Mouse (Mus musculus): ENCODE data around the gene Syngr2. TPM values are rescaled to one million over a fixed set of nuclear protein-coding genes. Genes with fewer than 3 reads are reported as not detected.

The Syngr2 gene
- polyA plus RNA-seq, 1 experiment from 2014 or later: 29.6 TPM

DNA sequence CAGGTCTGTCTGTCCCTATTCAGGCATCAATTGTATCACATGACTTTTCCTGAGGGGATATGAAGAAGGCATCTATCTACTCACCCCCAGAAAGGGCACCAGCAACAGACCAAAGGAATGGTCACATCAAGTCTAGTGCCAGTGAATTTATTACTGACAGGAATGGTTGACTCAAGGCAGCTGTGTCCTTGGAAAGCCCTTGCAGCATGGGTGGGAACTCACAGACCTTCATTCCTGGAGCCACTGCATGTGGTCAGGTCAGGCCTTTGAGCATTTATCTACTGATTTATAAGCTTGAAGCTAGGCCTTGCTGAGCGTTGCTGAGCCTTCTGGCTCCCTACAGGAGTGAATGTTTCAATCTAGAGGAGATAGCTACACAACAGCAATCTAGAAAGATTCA is 31.4 kb downstream of the Syngr2 start:
- Histone ChIP-seq H3K27me3 (no peaks in the 10 kb centered on the region), H3K4me2 (replicated peaks) (no peak overlapping the region), H3K36me3 (no peaks in the 10 kb centered on the region), H3K9me3 (no peaks in the 10 kb centered on the region), H3K9ac (no peak overlapping the region), H3K4me3 (no peak overlapping the region), H3K27ac (no peak overlapping the region), H3K4me1 (0 out of 2 replicates have a peak, but pooled peaks cover 7% of the 10 kb centered on the region)
- no peak for ATAC-seq (ENCODE audit: insufficient number of reproducible peaks, insufficient read depth, low FRiP score, low TSS enrichment)
- 56% methylated on average over 1 of the region's 1 CpGs for WGBS

DNA sequence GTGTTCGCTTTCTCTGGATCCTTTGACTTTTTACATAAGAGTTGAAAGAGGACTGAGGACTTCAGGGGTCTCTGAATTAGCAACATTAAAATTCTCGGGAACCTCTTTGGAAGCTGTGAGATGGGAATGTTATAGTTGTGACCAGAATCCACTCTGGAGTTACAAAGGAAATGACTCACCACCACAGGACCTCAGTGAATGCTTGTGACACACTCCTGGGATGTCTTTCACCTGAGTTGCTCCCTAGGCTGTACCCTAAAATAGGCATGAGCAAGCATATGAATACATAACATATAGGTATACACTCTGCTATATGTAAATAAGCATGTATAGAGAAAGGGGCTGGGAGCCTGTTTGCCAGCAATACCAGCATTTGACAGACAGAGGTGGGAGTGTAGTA is 34.0 kb downstream of the Syngr2 start:
- H3K27me3 ChIP-seq: no peaks in the 10 kb centered on the region
- no peaks in the 10 kb centered on the region for H3K9me3 ChIP-seq
- H3K9ac ChIP-seq: no peak overlapping the region
- H3K4me2 ChIP-seq (replicated peaks): no peak overlapping the region
- peaks cover 11% of the 10 kb centered on the region for H3K4me1 ChIP-seq
- no peak overlapping the region for H3K4me3 ChIP-seq
- WGBS: 87% methylated on average over 2 of the region's 2 CpGs
- no peak overlapping the region for H3K27ac ChIP-seq
- H3K36me3 ChIP-seq: no peaks in the 10 kb centered on the region
- no peak for ATAC-seq (ENCODE audit: insufficient number of reproducible peaks, insufficient read depth, low FRiP score, low TSS enrichment)

DNA sequence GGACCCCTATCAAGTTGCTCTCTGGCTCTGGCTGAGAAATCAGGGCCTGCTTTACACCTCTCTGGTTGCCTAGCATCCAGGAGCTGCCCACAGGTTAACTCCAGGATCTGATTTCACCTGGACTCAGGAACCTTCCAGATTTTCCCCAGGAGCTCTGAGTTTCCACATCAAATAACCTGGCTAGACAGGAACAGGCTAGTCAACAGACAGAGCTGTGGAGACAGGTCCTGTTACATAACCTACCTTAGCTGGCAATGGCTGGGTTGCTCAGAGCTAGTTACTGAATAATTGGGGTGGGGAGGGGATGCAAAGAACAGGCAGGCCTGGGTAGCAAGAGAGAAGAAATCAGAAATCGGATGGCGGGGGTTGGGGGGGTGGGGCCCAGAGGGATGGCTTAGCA is 35.5 kb downstream of the Syngr2 start:
- no peak overlapping the region for H3K9ac ChIP-seq
- H3K4me2 ChIP-seq (replicated peaks): no peak overlapping the region
- H3K36me3 ChIP-seq: no peaks in the 10 kb centered on the region
- no peak for ATAC-seq (ENCODE audit: insufficient number of reproducible peaks, insufficient read depth, low FRiP score, low TSS enrichment)
- no peaks in the 10 kb centered on the region for H3K9me3 ChIP-seq
- peaks cover 17% of the 10 kb centered on the region for H3K4me1 ChIP-seq
- H3K27me3 ChIP-seq: no peaks in the 10 kb centered on the region
- WGBS: 86% methylated on average over 2 of the region's 2 CpGs
- peak overlapping the region; percentile 9; the same call in 1 of the 2 replicates for H3K27ac ChIP-seq
- H3K4me3 ChIP-seq: no peak overlapping the region

DNA sequence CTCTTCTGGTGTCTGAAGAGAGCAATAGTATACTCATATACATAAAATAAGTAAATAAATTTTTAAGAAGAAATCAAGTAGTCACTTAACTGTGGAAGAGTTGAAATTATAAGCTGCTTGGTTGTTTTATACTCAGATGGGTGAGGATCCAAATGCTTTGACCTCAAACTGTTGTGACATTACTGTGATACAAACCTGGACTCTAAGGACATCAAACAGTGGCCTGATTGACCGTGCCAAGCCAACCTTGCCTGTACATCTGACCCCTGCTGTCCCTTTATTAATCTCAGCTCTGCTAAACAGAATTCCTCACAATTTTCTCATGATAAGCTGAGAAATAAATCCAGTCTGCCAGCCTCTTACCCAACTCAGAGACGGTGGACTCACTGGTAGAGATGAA is 36.2 kb downstream of the Syngr2 start:
- Histone ChIP-seq H3K9ac (no peak overlapping the region), H3K27me3 (no peaks in the 10 kb centered on the region), H3K36me3 (no peaks in the 10 kb centered on the region), H3K4me3 (no peak overlapping the region), H3K9me3 (no peaks in the 10 kb centered on the region), H3K27ac (no peak overlapping the region), H3K4me1 (peaks cover 23% of the 10 kb centered on the region), H3K4me2 (replicated peaks) (no peak overlapping the region)
- WGBS: 85% methylated on average over 2 of the region's 2 CpGs
- no peak for ATAC-seq (ENCODE audit: insufficient number of reproducible peaks, insufficient read depth, low FRiP score, low TSS enrichment)

DNA sequence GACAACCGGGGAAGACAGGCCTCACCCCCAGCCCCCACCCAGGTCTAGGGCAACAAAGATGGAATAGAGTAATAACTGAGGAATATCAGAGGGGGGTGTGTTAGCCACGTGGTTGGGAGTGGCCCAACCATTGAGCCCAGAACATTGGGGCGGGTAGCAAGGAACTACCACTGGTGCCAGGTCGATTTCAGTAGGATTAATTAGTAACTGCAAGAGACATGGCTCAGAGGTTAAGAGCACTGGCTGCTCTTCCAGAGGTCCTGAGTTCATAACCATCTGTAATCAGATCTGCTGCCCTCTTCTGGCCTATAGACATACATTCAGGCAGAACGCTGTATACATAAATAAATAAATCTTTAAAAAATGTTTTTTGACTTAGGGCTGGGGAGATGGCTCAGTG is 37.2 kb downstream of the Syngr2 start:
- Histone ChIP-seq H3K4me3 (no peak overlapping the region), H3K4me2 (replicated peaks) (no peak overlapping the region), H3K27me3 (no peaks in the 10 kb centered on the region), H3K27ac (no peak overlapping the region), H3K9ac (no peak overlapping the region), H3K4me1 (peaks cover 27% of the 10 kb centered on the region), H3K9me3 (no peaks in the 10 kb centered on the region), H3K36me3 (peaks cover 5% of the 10 kb centered on the region; the same call in 1 of the 2 replicates)
- 54% methylated on average over 5 of the region's 5 CpGs for WGBS
- ATAC-seq (ENCODE audit: insufficient number of reproducible peaks, insufficient read depth, low FRiP score, low TSS enrichment): no peak

DNA sequence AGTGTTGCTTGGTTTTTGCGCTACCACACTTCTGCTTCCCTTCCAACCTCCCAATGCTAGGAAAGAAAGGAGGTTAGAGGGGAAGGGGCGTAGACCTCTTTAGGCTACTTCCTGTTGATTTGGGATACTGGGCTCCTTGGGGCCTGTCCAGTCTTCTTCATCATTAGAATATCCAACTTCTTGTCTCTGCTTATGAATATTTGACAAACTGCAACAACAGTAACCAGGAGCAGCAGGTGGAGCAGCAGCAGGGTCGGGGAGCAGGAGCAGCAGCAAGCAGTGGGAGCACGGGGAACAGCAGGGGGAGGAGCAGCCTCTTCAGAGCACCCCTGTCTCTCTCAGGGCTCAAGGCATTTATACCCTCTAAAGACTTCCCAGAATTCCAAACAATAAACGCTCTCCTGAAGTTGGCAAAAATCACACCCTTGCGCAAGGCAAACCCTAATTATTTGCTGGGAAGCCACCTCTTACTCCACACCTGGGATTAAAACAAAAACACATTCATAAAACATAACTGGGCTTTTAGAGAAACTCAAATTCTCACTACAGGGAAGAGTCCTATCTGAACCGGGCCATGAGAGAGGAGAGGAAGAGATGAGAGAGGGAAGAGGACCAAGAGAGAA is 38.2 kb downstream of the Syngr2 start:
- peak overlapping the region; percentile 78 for H3K4me2 ChIP-seq (replicated peaks)
- no peaks in the 10 kb centered on the region for H3K27me3 ChIP-seq
- no peak for ATAC-seq (ENCODE audit: insufficient number of reproducible peaks, insufficient read depth, low FRiP score, low TSS enrichment)
- H3K36me3 ChIP-seq: peaks cover 7% of the 10 kb centered on the region
- WGBS: 79% methylated on average over 7 of the region's 7 CpGs
- peaks cover 27% of the 10 kb centered on the region for H3K4me1 ChIP-seq
- H3K4me3 ChIP-seq: peak overlapping the region; percentile 74
- H3K9me3 ChIP-seq: no peaks in the 10 kb centered on the region
- peak overlapping the region; percentile 94 for H3K27ac ChIP-seq
- peak overlapping the region; percentile 75 for H3K9ac ChIP-seq

DNA sequence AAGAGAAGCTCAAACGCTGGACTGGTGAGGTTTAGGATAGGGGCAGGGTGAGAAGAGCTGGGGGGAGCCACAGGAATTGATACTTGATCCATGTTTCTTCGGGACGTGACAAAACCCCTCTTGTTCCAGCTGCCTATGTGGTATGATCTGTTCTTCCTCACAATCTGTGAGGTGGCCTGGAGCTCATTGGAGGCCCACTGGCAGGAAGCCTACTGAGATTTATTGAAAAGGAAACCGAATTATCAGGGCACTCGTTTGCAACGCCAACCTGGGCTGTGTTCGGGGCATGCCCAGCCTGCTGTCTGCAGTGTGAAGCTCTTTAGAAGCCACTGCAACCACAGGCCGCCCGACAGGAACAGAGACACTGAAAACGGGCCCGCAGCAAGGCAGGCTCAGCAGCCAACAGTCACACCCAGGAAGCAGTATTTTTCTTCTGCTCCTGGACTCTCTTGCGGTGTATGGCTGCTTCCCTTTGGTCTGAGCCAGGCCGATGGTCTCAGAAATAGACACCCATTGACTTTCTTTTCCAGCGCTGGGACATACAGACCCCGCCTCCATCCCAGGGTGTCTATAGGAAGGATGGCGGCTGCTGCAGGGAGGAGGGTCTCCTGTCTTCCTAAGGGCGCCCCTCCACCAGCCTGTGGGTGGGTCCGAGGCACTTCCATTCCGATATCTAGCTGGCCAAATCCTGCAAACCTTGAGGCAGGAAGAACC is 39.0 kb downstream of the Syngr2 start:
- 5% methylated on average over 19 of the region's 19 CpGs for WGBS
- Histone ChIP-seq H3K9ac (peak overlapping the region; percentile 75), H3K4me3 (peak overlapping the region; percentile 74), H3K27me3 (no peaks in the 10 kb centered on the region), H3K36me3 (peaks cover 14% of the 10 kb centered on the region), H3K27ac (peak overlapping the region; percentile 94), H3K4me2 (replicated peaks) (peak overlapping the region; percentile 78), H3K4me1 (peaks cover 27% of the 10 kb centered on the region), H3K9me3 (no peaks in the 10 kb centered on the region)
- ATAC-seq (ENCODE audit: insufficient number of reproducible peaks, insufficient read depth, low FRiP score, low TSS enrichment): peak; percentile 82

DNA sequence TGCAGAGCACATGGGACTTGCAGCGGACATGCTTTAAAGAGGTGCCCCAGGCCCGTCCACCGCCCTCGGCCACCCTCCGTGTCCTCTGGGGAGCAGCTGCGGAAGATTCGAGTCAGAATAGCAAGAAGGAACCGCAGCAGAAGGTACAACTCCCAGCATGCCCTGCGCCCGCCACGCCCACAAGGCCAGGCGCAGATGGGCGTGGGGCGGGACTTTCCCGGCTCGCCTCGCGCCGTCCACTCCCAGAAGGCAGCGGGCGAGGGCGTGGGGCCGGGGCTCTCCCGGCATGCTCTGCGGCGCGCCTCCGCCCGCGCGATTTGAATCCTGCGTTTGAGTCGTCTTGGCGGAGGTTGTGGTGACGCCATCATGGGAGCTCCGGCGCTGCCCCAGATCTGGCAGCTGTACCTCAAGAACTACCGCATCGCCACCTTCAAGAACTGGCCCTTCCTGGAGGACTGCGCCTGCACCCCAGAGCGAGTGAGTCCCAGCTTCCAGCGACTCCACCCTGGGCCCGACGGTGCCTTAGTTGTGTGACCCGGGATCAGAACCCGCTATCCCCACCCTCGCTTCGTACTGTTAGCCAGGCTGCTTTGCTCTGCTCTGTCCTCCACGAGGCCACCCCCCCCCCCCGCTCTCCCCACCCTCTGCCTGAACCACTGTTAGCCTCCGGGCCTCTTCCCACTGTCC is 39.7 kb downstream of the Syngr2 start, which contains the start of gene Birc5:
Birc5 (plus strand) TSS at position 267 of the 687 bp plus-strand sequence.
- Histone ChIP-seq H3K9ac (peak within 1 kb of the TSS; percentile 86), H3K4me3 (peak within 1 kb of the TSS; percentile 74), H3K36me3 (peaks cover 21% of the 10 kb centered on the region), H3K4me1 (peaks cover 27% of the 10 kb centered on the region), H3K27ac (peak within 1 kb of the TSS; percentile 94), H3K4me2 (replicated peaks) (peak within 1 kb of the TSS; percentile 78), H3K9me3 (no peaks in the 10 kb centered on the region), H3K27me3 (no peaks in the 10 kb centered on the region)
- WGBS: under 1% methylated on average over 51 of the region's 51 CpGs
- peak; percentile 81 for ATAC-seq (ENCODE audit: insufficient number of reproducible peaks, insufficient read depth, low FRiP score, low TSS enrichment)

DNA sequence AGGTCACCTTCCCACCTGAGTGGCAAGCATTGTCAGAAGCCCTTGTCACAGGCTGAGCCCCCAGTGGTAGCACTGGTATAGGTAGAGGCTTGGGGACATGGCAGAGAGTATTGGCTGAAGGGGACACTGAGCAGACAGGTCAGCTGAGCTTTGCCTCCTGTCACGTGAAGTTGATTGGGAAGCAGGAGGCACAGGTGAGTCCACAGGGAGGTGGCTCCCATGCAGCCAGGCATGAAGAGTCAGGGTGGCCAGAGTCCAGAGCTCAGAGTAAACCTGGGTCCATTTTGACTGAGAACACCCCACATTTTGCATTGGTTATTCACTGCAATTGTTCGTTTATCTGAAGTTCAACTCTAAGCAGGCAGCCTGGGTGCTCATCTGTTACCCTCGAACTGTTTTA is 43.4 kb downstream of the Syngr2 start:
- no peak for ATAC-seq (ENCODE audit: insufficient number of reproducible peaks, insufficient read depth, low FRiP score, low TSS enrichment)
- Histone ChIP-seq H3K36me3 (peaks cover 53% of the 10 kb centered on the region), H3K4me2 (replicated peaks) (no peak overlapping the region), H3K9ac (no peak overlapping the region), H3K27me3 (no peaks in the 10 kb centered on the region), H3K4me1 (peaks cover 24% of the 10 kb centered on the region), H3K4me3 (no peak overlapping the region), H3K9me3 (no peaks in the 10 kb centered on the region), H3K27ac (peak overlapping the region; percentile 2; the same call in 1 of the 2 replicates)
- WGBS: 87% methylated on average over 3 of the region's 3 CpGs

DNA sequence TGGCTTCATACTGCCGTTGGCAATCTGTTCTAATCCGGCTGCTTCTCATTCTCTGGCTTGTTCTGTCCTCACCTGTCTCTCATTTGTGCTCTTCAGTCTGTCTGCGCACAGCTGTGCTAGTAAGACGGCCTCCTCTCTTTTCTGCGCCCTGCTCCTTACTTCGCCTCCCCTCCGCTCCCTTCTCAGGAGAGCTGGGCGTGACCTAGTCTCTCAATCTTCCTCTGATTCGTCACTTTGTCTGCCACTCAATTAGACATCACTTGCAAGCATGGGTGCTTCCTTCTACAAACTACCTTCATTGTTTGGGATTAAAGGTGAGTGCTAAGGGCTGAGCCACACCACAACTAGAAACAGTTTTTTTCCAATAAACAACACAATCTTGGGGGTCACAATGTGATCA is 44.8 kb downstream of the Syngr2 start:
- 87% methylated on average over 9 of the region's 9 CpGs for WGBS
- H3K4me2 ChIP-seq (replicated peaks): no peak overlapping the region
- H3K9me3 ChIP-seq: no peaks in the 10 kb centered on the region
- peaks cover 59% of the 10 kb centered on the region for H3K36me3 ChIP-seq
- H3K27me3 ChIP-seq: peaks cover 8% of the 10 kb centered on the region
- no peak overlapping the region for H3K9ac ChIP-seq
- ATAC-seq (ENCODE audit: insufficient number of reproducible peaks, insufficient read depth, low FRiP score, low TSS enrichment): no peak
- no peak overlapping the region for H3K4me3 ChIP-seq
- peaks cover 16% of the 10 kb centered on the region for H3K4me1 ChIP-seq
- no peak overlapping the region for H3K27ac ChIP-seq

DNA sequence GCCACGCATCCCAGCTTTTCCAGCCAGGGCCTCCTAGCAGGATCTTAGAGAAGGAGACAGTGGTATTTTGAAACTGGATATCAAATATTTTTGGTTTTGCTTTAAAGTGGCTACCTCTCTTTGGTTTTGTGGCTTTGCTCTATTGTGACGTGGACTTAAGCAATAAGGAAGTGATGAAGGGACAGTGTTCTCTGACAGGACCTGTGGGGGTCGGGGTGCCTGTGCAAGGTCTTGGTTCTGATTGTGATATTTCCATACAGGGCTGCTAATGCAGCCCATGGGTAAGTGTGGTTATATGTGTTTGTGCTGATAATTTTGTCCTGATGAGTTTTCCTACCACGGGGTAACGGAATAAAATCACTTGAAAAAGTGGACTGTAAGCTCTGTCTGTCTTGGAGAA is 45.9 kb downstream of the Syngr2 start:
- Histone ChIP-seq H3K36me3 (peaks cover 59% of the 10 kb centered on the region), H3K4me1 (peaks cover 15% of the 10 kb centered on the region), H3K9me3 (no peaks in the 10 kb centered on the region), H3K4me2 (replicated peaks) (no peak overlapping the region), H3K27me3 (peaks cover 19% of the 10 kb centered on the region), H3K27ac (no peak overlapping the region), H3K4me3 (no peak overlapping the region), H3K9ac (no peak overlapping the region)
- WGBS: 94% methylated on average over 5 of the region's 5 CpGs
- ATAC-seq (ENCODE audit: insufficient number of reproducible peaks, insufficient read depth, low FRiP score, low TSS enrichment): no peak

DNA sequence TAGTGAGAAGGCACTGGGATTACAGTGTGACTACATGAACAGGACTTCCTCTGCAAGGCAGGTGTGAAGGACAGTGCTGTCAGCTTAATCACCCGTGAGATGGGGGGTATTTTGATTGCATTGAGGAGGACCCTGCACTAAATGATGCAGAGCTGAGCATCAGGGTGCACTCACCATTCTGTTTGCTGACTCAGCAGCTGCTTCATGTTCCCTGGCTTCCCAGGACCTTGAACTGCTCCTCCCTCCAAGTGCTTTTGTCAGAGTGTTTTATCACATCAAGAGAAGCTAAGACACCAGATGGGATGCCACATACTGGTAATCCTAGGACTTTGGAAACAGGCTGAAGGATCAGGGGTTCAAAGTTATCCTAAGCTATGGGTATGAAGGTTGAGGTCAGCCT is 46.5 kb downstream of the Syngr2 start:
- peaks cover 57% of the 10 kb centered on the region for H3K36me3 ChIP-seq
- H3K27ac ChIP-seq: no peak overlapping the region
- H3K9ac ChIP-seq: no peak overlapping the region
- no peak overlapping the region for H3K4me2 ChIP-seq (replicated peaks)
- 65% methylated on average over 1 of the region's 1 CpGs for WGBS
- no peak overlapping the region for H3K4me3 ChIP-seq
- peaks cover 12% of the 10 kb centered on the region for H3K4me1 ChIP-seq
- H3K9me3 ChIP-seq: no peaks in the 10 kb centered on the region
- peaks cover 25% of the 10 kb centered on the region for H3K27me3 ChIP-seq
- no peak for ATAC-seq (ENCODE audit: insufficient number of reproducible peaks, insufficient read depth, low FRiP score, low TSS enrichment)

Measured in embryonic facial prominence, embryonic 12.5 days (tissue).